Mouse (Mus musculus): Measurements from ENCODE around the gene Fam13c. TPM values are rescaled to one million over a fixed set of nuclear protein-coding genes. Genes with fewer than 3 reads are reported as not detected.

The Fam13c gene
- polyA plus RNA-seq, 1 experiment from 2014 or later = 12.7 TPM

DNA sequence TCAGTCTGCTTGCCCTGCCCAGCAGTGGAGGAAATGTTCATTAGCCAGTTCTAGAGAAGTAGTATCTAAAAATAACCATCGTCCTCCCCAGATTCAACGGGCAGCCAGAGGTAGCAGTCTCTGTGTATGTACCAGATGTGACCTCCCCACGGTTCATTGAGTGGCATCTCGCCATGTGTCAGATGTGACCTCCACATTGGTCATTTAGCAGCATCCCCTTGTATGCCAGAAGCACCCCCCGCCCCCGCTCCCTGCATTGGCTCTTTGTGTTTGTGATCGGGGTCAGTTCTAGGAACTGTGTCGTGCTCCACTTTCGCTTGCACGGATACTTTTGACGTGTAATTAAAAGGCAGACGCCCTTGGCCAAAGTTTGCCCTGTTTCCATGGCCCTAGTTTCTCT, 95.1 kb downstream of the Fam13c start:
- H3K9me3 ChIP-seq (ENCODE audit: control insufficient read depth, low read length) = 0 out of 2 replicates have a peak, but pooled peaks cover 4% of the 10 kb centered on the region
- no peaks in the 10 kb centered on the region for H3K27me3 ChIP-seq (ENCODE audit: control insufficient read depth, insufficient read depth, low read length)
- 80% methylated on average over 12 of the region's 12 CpGs for WGBS
- H3K4me2 ChIP-seq (ENCODE audit: low read length) = no peak overlapping the region
- no peaks in the 10 kb centered on the region for H3K4me1 ChIP-seq (ENCODE audit: control insufficient read depth in 2 of 2, insufficient read depth in 2 of 2, low read length in 2 of 2)
- 0 out of 2 replicates have a peak, but pooled peaks cover 5% of the 10 kb centered on the region for H3K36me3 ChIP-seq (ENCODE audit: control insufficient read depth, insufficient read depth, low read length)
- H3K27ac ChIP-seq (replicated peaks in 1 of 2; ENCODE audit: control insufficient read depth in 1 of 2, insufficient read depth in 1 of 2, low read depth in 2 of 2, low read length in 2 of 2) = no peak overlapping the region
- no peak overlapping the region for H3K9ac ChIP-seq (ENCODE audit: low read length)
- ATAC-seq (ENCODE audit: insufficient number of reproducible peaks, insufficient read depth, low FRiP score, low read depth) = no peak
- no peak overlapping the region for H3K4me3 ChIP-seq (ENCODE audit: control insufficient read depth in 1 of 2, insufficient read depth in 1 of 2, low read depth in 1 of 2, low read length in 2 of 2)

DNA sequence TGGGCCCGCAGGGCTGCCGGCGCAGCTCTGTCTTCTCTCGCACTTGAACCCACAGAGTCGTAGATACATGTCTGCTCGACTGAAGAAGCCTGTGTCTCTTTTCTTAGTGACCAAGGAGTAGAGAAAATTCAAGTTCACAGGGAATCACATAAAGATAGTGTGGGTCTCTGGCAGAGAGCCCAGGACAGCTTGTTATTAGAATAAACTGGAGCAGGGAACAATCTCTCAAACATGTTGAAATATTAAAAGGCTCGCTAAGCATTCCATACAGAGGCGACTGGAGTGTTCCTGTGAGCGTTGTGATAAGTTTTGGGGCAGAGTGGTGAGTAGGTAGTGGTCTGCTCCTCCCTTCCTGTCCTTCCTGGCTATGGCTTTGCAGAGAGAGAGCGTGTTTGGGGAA, 97.4 kb downstream of the Fam13c start:
- Histone ChIP-seq H3K27ac (replicated peaks in 1 of 2; ENCODE audit: control insufficient read depth in 1 of 2, insufficient read depth in 1 of 2, low read depth in 2 of 2, low read length in 2 of 2) (no peak overlapping the region), H3K9me3 (ENCODE audit: control insufficient read depth, low read length) (0 out of 2 replicates have a peak, but pooled peaks cover 4% of the 10 kb centered on the region), H3K4me3 (ENCODE audit: control insufficient read depth in 1 of 2, insufficient read depth in 1 of 2, low read depth in 1 of 2, low read length in 2 of 2) (no peak overlapping the region), H3K4me2 (ENCODE audit: low read length) (no peak overlapping the region), H3K27me3 (ENCODE audit: control insufficient read depth, insufficient read depth, low read length) (no peaks in the 10 kb centered on the region), H3K9ac (ENCODE audit: low read length) (no peak overlapping the region), H3K36me3 (ENCODE audit: control insufficient read depth, insufficient read depth, low read length) (0 out of 2 replicates have a peak, but pooled peaks cover 5% of the 10 kb centered on the region), H3K4me1 (ENCODE audit: control insufficient read depth in 2 of 2, insufficient read depth in 2 of 2, low read length in 2 of 2) (no peaks in the 10 kb centered on the region)
- ATAC-seq (ENCODE audit: insufficient number of reproducible peaks, insufficient read depth, low FRiP score, low read depth) = no peak
- 64% methylated on average over 10 of the region's 10 CpGs for WGBS

DNA sequence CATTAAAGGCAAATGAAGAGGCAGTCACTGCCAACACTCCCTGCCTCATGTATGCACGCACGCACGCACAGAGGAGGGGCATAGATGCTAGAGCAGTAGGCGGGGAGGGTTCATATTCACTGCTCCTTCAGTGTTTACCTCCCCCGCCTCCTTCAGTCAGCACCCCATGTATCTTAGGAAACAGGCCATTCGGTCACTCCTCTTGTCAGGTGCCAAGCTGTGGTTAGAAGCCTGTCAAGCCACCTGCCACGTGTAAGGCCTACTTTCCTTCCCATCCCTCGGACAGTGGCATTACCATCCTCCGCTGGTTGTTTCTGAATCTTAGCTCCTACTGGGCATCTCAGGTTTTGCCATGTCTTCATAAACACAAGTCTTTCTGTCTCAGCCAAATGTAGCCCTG, 99.0 kb downstream of the Fam13c start:
- WGBS = 90% methylated on average over 9 of the region's 9 CpGs

DNA sequence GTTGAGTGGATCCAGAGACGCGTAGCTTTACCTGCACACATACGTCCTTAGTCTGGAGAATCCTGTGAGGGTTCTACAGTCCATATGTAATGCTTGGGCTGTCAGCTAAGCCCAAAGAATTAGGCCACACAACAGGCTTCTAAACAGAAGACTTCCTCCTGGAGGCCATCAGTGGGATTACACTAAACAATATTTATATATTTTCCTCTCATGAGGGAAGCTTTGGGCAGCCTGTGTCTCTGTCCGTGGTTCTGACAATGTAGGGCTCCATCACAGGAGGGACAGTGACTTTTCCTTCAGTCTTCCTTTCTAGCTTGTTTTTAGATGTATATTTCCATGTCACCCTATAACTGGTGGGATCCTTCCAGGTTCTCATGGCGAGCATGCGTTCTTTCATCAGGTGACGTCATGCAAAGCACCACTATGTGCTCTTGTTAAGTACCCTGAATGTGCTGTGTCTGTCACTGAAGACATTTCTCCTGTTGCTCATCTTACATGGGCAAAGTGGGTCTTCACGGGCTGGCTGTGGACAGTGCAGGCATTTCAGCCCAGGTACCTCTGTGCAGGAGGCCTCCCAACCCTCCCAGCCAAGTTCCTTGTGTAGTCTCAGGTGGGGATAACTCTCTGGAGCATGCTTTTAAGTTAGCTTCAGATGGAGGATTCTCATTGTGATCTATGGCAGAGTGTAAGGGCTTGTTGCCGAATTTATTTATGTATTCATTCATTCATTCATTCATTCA, 100.3 kb downstream of the Fam13c start:
- Histone ChIP-seq H3K36me3 (ENCODE audit: control insufficient read depth, insufficient read depth, low read length) (peaks cover 10% of the 10 kb centered on the region), H3K4me2 (ENCODE audit: low read length) (no peak overlapping the region), H3K4me3 (ENCODE audit: control insufficient read depth in 1 of 2, insufficient read depth in 1 of 2, low read depth in 1 of 2, low read length in 2 of 2) (no peak overlapping the region), H3K9me3 (ENCODE audit: control insufficient read depth, low read length) (0 out of 2 replicates have a peak, but pooled peaks cover 4% of the 10 kb centered on the region), H3K9ac (ENCODE audit: low read length) (no peak overlapping the region), H3K27me3 (ENCODE audit: control insufficient read depth, insufficient read depth, low read length) (no peaks in the 10 kb centered on the region), H3K27ac (replicated peaks in 1 of 2; ENCODE audit: control insufficient read depth in 1 of 2, insufficient read depth in 1 of 2, low read depth in 2 of 2, low read length in 2 of 2) (no peak overlapping the region), H3K4me1 (ENCODE audit: control insufficient read depth in 2 of 2, insufficient read depth in 2 of 2, low read length in 2 of 2) (no peaks in the 10 kb centered on the region)
- 80% methylated on average over 9 of the region's 9 CpGs for WGBS
- ATAC-seq (ENCODE audit: insufficient number of reproducible peaks, insufficient read depth, low FRiP score, low read depth) = no peak

More for the DNA sequence above, 99.0 kb downstream of the Fam13c start:
- Histone ChIP-seq H3K27ac (replicated peaks in 1 of 2; ENCODE audit: control insufficient read depth in 1 of 2, insufficient read depth in 1 of 2, low read depth in 2 of 2, low read length in 2 of 2) (no peak overlapping the region), H3K9me3 (ENCODE audit: control insufficient read depth, low read length) (0 out of 2 replicates have a peak, but pooled peaks cover 4% of the 10 kb centered on the region), H3K4me3 (ENCODE audit: control insufficient read depth in 1 of 2, insufficient read depth in 1 of 2, low read depth in 1 of 2, low read length in 2 of 2) (no peak overlapping the region), H3K27me3 (ENCODE audit: control insufficient read depth, insufficient read depth, low read length) (no peaks in the 10 kb centered on the region), H3K4me2 (ENCODE audit: low read length) (no peak overlapping the region), H3K9ac (ENCODE audit: low read length) (no peak overlapping the region), H3K36me3 (ENCODE audit: control insufficient read depth, insufficient read depth, low read length) (0 out of 2 replicates have a peak, but pooled peaks cover 5% of the 10 kb centered on the region), H3K4me1 (ENCODE audit: control insufficient read depth in 2 of 2, insufficient read depth in 2 of 2, low read length in 2 of 2) (no peaks in the 10 kb centered on the region)
- ATAC-seq (ENCODE audit: insufficient number of reproducible peaks, insufficient read depth, low FRiP score, low read depth) = no peak

DNA sequence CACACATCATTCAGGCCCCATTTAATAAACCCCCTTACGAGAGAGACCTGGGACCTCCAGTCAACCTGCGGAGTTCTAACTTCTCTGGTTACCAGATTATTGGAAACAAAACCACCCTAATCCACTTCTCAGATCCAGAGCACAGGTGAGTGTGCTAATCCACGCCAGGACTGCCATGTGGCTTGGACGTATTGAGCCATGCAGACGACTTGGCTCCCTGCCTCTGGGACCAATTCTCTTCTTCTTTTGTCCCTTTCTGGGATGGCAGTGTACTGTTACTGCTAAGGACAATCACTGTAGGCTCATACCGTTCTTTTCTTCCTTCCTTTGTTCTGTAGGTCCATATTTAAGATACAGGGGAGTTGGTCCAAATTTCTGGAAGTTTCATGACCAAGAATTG, 102.6 kb downstream of the Fam13c start:
- 83% methylated on average over 6 of the region's 6 CpGs for whole genome bisulfite sequencing
- Histone ChIP-seq H3K4me3 (ENCODE audit: control insufficient read depth in 1 of 2, insufficient read depth in 1 of 2, low read depth in 1 of 2, low read length in 2 of 2) (no peak overlapping the region), H3K27me3 (ENCODE audit: control insufficient read depth, insufficient read depth, low read length) (no peaks in the 10 kb centered on the region), H3K4me2 (ENCODE audit: low read length) (no peak overlapping the region), H3K9me3 (ENCODE audit: control insufficient read depth, low read length) (no peaks in the 10 kb centered on the region), H3K9ac (ENCODE audit: low read length) (no peak overlapping the region), H3K36me3 (ENCODE audit: control insufficient read depth, insufficient read depth, low read length) (peaks cover 13% of the 10 kb centered on the region), H3K4me1 (ENCODE audit: control insufficient read depth in 2 of 2, insufficient read depth in 2 of 2, low read length in 2 of 2) (no peaks in the 10 kb centered on the region), H3K27ac (replicated peaks in 1 of 2; ENCODE audit: control insufficient read depth in 1 of 2, insufficient read depth in 1 of 2, low read depth in 2 of 2, low read length in 2 of 2) (no peak overlapping the region)
- no peak for ATAC-seq (ENCODE audit: insufficient number of reproducible peaks, insufficient read depth, low FRiP score, low read depth)

DNA sequence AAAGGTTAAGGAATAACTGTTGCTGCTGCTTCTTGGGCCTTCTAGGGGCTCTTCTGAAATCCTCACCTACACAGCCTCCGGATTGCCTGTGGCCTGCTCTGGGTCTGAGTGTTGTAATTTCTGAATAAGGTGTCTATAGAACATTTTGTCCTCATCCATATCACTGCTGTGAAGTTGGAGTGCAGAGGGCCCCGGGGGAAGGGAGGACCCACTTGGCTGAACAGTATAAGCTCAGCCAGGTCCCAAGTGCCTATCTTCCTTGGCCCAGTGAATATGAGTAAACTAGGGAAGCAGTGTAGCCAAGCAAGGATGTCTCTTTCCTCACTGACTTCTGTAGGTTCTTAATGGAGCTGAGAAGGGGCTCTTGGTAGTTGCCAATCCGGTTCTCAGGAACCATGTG, 112.2 kb downstream of the Fam13c start:
- no peak overlapping the region for H3K9ac ChIP-seq (ENCODE audit: low read length)
- no peaks in the 10 kb centered on the region for H3K27me3 ChIP-seq (ENCODE audit: control insufficient read depth, insufficient read depth, low read length)
- 89% methylated on average over 3 of the region's 3 CpGs for WGBS
- no peak overlapping the region for H3K4me2 ChIP-seq (ENCODE audit: low read length)
- H3K9me3 ChIP-seq (ENCODE audit: control insufficient read depth, low read length) = no peaks in the 10 kb centered on the region
- H3K4me1 ChIP-seq (ENCODE audit: control insufficient read depth in 2 of 2, insufficient read depth in 2 of 2, low read length in 2 of 2) = peaks cover 0 to 4% of the 10 kb centered on the region in 2 experiments; a peak in 1 of 4 replicates
- no peak overlapping the region for H3K4me3 ChIP-seq (ENCODE audit: control insufficient read depth in 1 of 2, insufficient read depth in 1 of 2, low read depth in 1 of 2, low read length in 2 of 2)
- no peak overlapping the region for H3K27ac ChIP-seq (replicated peaks in 1 of 2; ENCODE audit: control insufficient read depth in 1 of 2, insufficient read depth in 1 of 2, low read depth in 2 of 2, low read length in 2 of 2)
- ATAC-seq (ENCODE audit: insufficient number of reproducible peaks, insufficient read depth, low FRiP score, low read depth) = no peak
- peaks cover 19% of the 10 kb centered on the region; the same call in 1 of the 2 replicates for H3K36me3 ChIP-seq (ENCODE audit: control insufficient read depth, insufficient read depth, low read length)

DNA sequence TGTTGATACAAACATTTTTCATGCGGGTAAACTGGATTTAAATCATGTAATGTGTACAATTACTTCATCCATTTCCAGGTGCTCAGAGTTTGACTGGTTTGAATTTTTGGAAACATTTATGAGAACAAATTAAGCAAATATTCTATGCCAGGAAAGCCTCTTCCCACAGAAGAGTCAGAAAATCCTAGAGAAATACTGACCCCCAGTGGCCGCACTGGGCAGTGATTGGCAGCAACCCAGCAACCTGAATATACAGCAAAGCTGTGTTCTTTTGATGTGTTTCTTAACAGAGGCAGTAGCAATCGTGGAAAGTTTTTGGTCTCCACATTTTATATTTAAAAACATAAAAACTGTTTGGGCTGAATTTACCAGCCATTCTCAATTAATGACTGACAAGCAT, 123.4 kb downstream of the Fam13c start:
- ATAC-seq (ENCODE audit: insufficient number of reproducible peaks, insufficient read depth, low FRiP score, low read depth) = no peak
- Histone ChIP-seq H3K36me3 (ENCODE audit: control insufficient read depth, insufficient read depth, low read length) (0 out of 2 replicates have a peak, but pooled peaks cover 4% of the 10 kb centered on the region), H3K4me1 (ENCODE audit: control insufficient read depth in 2 of 2, insufficient read depth in 2 of 2, low read length in 2 of 2) (no peaks in the 10 kb centered on the region), H3K27me3 (ENCODE audit: control insufficient read depth, insufficient read depth, low read length) (no peaks in the 10 kb centered on the region), H3K9me3 (ENCODE audit: control insufficient read depth, low read length) (no peaks in the 10 kb centered on the region), H3K27ac (replicated peaks in 1 of 2; ENCODE audit: control insufficient read depth in 1 of 2, insufficient read depth in 1 of 2, low read depth in 2 of 2, low read length in 2 of 2) (no peak overlapping the region), H3K9ac (ENCODE audit: low read length) (no peak overlapping the region), H3K4me3 (ENCODE audit: control insufficient read depth in 1 of 2, insufficient read depth in 1 of 2, low read depth in 1 of 2, low read length in 2 of 2) (no peak overlapping the region), H3K4me2 (ENCODE audit: low read length) (no peak overlapping the region)
- WGBS = 23% methylated on average over 3 of the region's 3 CpGs
